ENCODE assay signal across 8 mouse cellular contexts in genomic region chr7:126265949-126266348, GRCm38 (mm10). TPM values are rescaled to one million over a fixed set of nuclear protein-coding genes. Genes with fewer than 3 reads are reported as not detected.
DNase-seq lines count a peak whose midpoint lies in the region; ATAC-seq lines count a peak whose summit lies in the region.

No protein-coding gene starts in this region.

- no peak overlapping the region for H3K9ac ChIP-seq in midbrain, embryonic 13.5 days (replicated peaks)
- H3K9ac ChIP-seq in midbrain, embryonic 16.5 days (ENCODE audit: low read depth, low read length), result no peak overlapping the region
- H3K9ac ChIP-seq in embryonic facial prominence, embryonic 13.5 days, result no peak overlapping the region
- H3K9ac ChIP-seq in heart, embryonic 12.5 days, result no peak overlapping the region
- no peak overlapping the region for H3K9ac ChIP-seq in stomach, embryonic 15.5 days

- no peak overlapping the region for H3K4me2 ChIP-seq in midbrain, embryonic 13.5 days (replicated peaks)
- no peak overlapping the region for H3K4me2 ChIP-seq in midbrain, embryonic 16.5 days (ENCODE audit: low read length)
- H3K4me2 ChIP-seq in embryonic facial prominence, embryonic 13.5 days, result 0 out of 2 replicates have a peak overlapping the region, but pooled peaks have one; percentile 17
- H3K4me2 ChIP-seq in heart, embryonic 12.5 days, result no peak overlapping the region
- 0 out of 2 replicates have a peak overlapping the region, but pooled peaks have one; percentile 5 for H3K4me2 ChIP-seq in stomach, embryonic 15.5 days

- H3K9me3 ChIP-seq in midbrain, embryonic 13.5 days, result no peaks in the 10 kb centered on the region
- H3K9me3 ChIP-seq in midbrain, embryonic 16.5 days (replicated peaks; ENCODE audit: control insufficient read depth, low read length, poor library complexity, severe bottlenecking), result no peaks in the 10 kb centered on the region
- no peaks in the 10 kb centered on the region for H3K9me3 ChIP-seq in embryonic facial prominence, embryonic 13.5 days
- no peaks in the 10 kb centered on the region for H3K9me3 ChIP-seq in heart, embryonic 12.5 days (replicated peaks)
- no peaks in the 10 kb centered on the region for H3K9me3 ChIP-seq in stomach, embryonic 15.5 days

- 0 out of 2 replicates have a peak, but pooled peaks cover 6% of the 10 kb centered on the region for H3K27me3 ChIP-seq in midbrain, embryonic 13.5 days
- H3K27me3 ChIP-seq in midbrain, embryonic 16.5 days (ENCODE audit: control insufficient read depth, insufficient read depth, low read depth, low read length), result no peaks in the 10 kb centered on the region
- no peaks in the 10 kb centered on the region; the same call in 1 of the 2 replicates for H3K27me3 ChIP-seq in embryonic facial prominence, embryonic 13.5 days
- H3K27me3 ChIP-seq in heart, embryonic 12.5 days (replicated peaks), result peaks cover 51% of the 10 kb centered on the region
- H3K27me3 ChIP-seq in stomach, embryonic 15.5 days (replicated peaks), result no peaks in the 10 kb centered on the region

- peak; percentile 37 for ATAC-seq in midbrain, embryonic 13.5 days
- no peak; the same call in 1 of the 2 replicates for ATAC-seq in midbrain, embryonic 16.5 days
- 0 out of 2 replicates have a peak, but pooled peaks have one; percentile 66 for ATAC-seq in embryonic facial prominence, embryonic 13.5 days (ENCODE audit: insufficient number of reproducible peaks, insufficient read depth, low FRiP score, low TSS enrichment, low read depth)
- ATAC-seq in heart, embryonic 12.5 days (ENCODE audit: insufficient number of reproducible peaks, low FRiP score), result peak; percentile 61
- peak; percentile 41; the same call in 1 of the 2 replicates for ATAC-seq in stomach, embryonic 15.5 days (ENCODE audit: insufficient read depth, low FRiP score, low read depth)

- peak; percentile 69 to 77 for DNase-seq in kidney, postnatal 4 days
- peak; percentile 76 to 81 for DNase-seq in lung, adult 18-20 months
- no peak for DNase-seq in Muller cell, postnatal 12 days (ENCODE audit: inconsistent ontology term)

- H3K4me1 ChIP-seq in midbrain, embryonic 13.5 days (replicated peaks), result peaks cover 23% of the 10 kb centered on the region
- peaks cover 6% of the 10 kb centered on the region for H3K4me1 ChIP-seq in midbrain, embryonic 16.5 days (ENCODE audit: control insufficient read depth, insufficient read depth, low read length)
- peaks cover 13% of the 10 kb centered on the region for H3K4me1 ChIP-seq in embryonic facial prominence, embryonic 13.5 days
- peaks cover 22% of the 10 kb centered on the region for H3K4me1 ChIP-seq in heart, embryonic 12.5 days (replicated peaks)
- peaks cover 11% of the 10 kb centered on the region for H3K4me1 ChIP-seq in stomach, embryonic 15.5 days

- H3K36me3 ChIP-seq in midbrain, embryonic 13.5 days, result no peaks in the 10 kb centered on the region
- H3K36me3 ChIP-seq in midbrain, embryonic 16.5 days (ENCODE audit: control insufficient read depth, insufficient read depth, low read length), result no peaks in the 10 kb centered on the region
- no peaks in the 10 kb centered on the region for H3K36me3 ChIP-seq in embryonic facial prominence, embryonic 13.5 days
- no peaks in the 10 kb centered on the region for H3K36me3 ChIP-seq in heart, embryonic 12.5 days
- no peaks in the 10 kb centered on the region for H3K36me3 ChIP-seq in stomach, embryonic 15.5 days

- WGBS in midbrain, embryonic 13.5 days, result 72% methylated on average over 9 of the region's 9 CpGs
- WGBS in midbrain, embryonic 16.5 days, result 56% methylated on average over 9 of the region's 9 CpGs
- 48% methylated on average over 9 of the region's 9 CpGs for WGBS in embryonic facial prominence, embryonic 13.5 days
- 44% methylated on average over 9 of the region's 9 CpGs for WGBS in heart, embryonic 12.5 days
- 35% methylated on average over 9 of the region's 9 CpGs for WGBS in stomach, embryonic 15.5 days

- H3K27ac ChIP-seq in midbrain, embryonic 13.5 days, result no peak overlapping the region
- H3K27ac ChIP-seq in midbrain, embryonic 16.5 days (ENCODE audit: low read length), result no peak overlapping the region
- no peak overlapping the region; the same call in 1 of the 2 replicates for H3K27ac ChIP-seq in embryonic facial prominence, embryonic 13.5 days
- H3K27ac ChIP-seq in heart, embryonic 12.5 days (ENCODE audit: poor library complexity, severe bottlenecking), result no peak overlapping the region
- no peak overlapping the region; the same call in 1 of the 2 replicates for H3K27ac ChIP-seq in stomach, embryonic 15.5 days

- H3K4me3 ChIP-seq in midbrain, embryonic 13.5 days (replicated peaks), result no peak overlapping the region
- H3K4me3 ChIP-seq in midbrain, embryonic 16.5 days (ENCODE audit: low read depth, low read length), result no peak overlapping the region
- no peak overlapping the region for H3K4me3 ChIP-seq in embryonic facial prominence, embryonic 13.5 days
- H3K4me3 ChIP-seq in heart, embryonic 12.5 days, result no peak overlapping the region
- no peak overlapping the region for H3K4me3 ChIP-seq in stomach, embryonic 15.5 days (replicated peaks)

RNA-seq across cellular contexts. Expression of gene Sbk1, which starts 6.5 kb away (rescaled TPM):
- polyA plus RNA-seq in midbrain, embryonic 13.5 days (2015; fragmentation: Nextera tagmentation; extraction: Ambion mirVana), result 238 and 300 TPM in 2 replicates
- polyA plus RNA-seq in midbrain, embryonic 16.5 days (2015; fragmentation: Nextera tagmentation; extraction: Ambion mirVana), result 233 and 251 TPM in 2 replicates
- 54.3 and 58.9 TPM in 2 replicates for polyA plus RNA-seq in embryonic facial prominence, embryonic 13.5 days (2015; fragmentation: Nextera tagmentation; extraction: Ambion mirVana)
- polyA plus RNA-seq in heart, embryonic 12.5 days (2016; fragmentation: Nextera tagmentation; extraction: Ambion mirVana), result 24.0 and 24.5 TPM in 2 replicates
- 19.1 and 21.5 TPM in 2 replicates for polyA plus RNA-seq in stomach, embryonic 15.5 days (2015; fragmentation: Nextera tagmentation; extraction: Ambion mirVana)

Comparison
In these comparisons a context has a peak if more than half of its experiments do, and no peak if none do; other contexts are left out.
1. H3K4me2 ChIP-seq: peak in embryonic facial prominence, embryonic 13.5 days (single experiment) and stomach, embryonic 15.5 days (single experiment); none in midbrain, embryonic 13.5 days (single experiment), midbrain, embryonic 16.5 days (single experiment) and heart, embryonic 12.5 days (single experiment).